Mouse (Mus musculus) heart, embryonic 16.5 days (tissue): ENCODE results near the gene Efcab5. TPM values are rescaled to one million over a fixed set of nuclear protein-coding genes. Genes with fewer than 3 reads are reported as not detected.
A peak's percentile ranks its signal among the peaks of the same experiment; 100 is the strongest.

Experiments used
- ATAC-seq: fragments of 200-750 bp; cut with Nextera tagmentation; replicated peaks from 2 replicates; pipeline ENCODE4 v1.8.0; 2017; ENCODE audit warnings: moderate number of reproducible peaks; ENCODE audit not compliant: insufficient read depth, low FRiP score; ENCODE audit errors: extremely low read depth
- H3K27ac ChIP-seq: fragments of 300-500 bp; sonication (generic); 2 replicates; pipeline ENCODE4 v1.5.1; 2014; ENCODE audit warnings: mild to moderate bottlenecking, low read length, control low read depth, moderate library complexity
- H3K27me3 ChIP-seq: fragments of 300-500 bp; sonication (generic); 2 replicates; pipeline ENCODE4 v1.6.1; 2014; ENCODE audit warnings: low read length, mixed read lengths; ENCODE audit not compliant: control insufficient read depth, insufficient read depth
- H3K36me3 ChIP-seq: fragments of 300-500 bp; sonication (generic); 2 replicates; pipeline ENCODE4 v1.6.1; 2014; ENCODE audit not compliant: control insufficient read depth, insufficient read depth
- H3K4me1 ChIP-seq: fragments of 300-500 bp; sonication (generic); 2 replicates; pipeline ENCODE4 v1.6.1; 2014; ENCODE audit warnings: low read length, mixed read lengths; ENCODE audit not compliant: control insufficient read depth, insufficient read depth
- H3K4me2 ChIP-seq: fragments of 300-500 bp; sonication (generic); 2 replicates; pipeline ENCODE4 v1.6.1; 2014; ENCODE audit warnings: low read depth, mild to moderate bottlenecking, control low read depth, low read length
- H3K4me3 ChIP-seq: fragments of 300-500 bp; sonication (generic); 2 replicates; pipeline ENCODE4 v1.5.1; 2014; ENCODE audit warnings: mild to moderate bottlenecking, control low read depth, low read length
- H3K9ac ChIP-seq: fragments of 300-500 bp; sonication (generic); 2 replicates; pipeline ENCODE4 v1.6.1; 2014; ENCODE audit warnings: low read length, control low read depth
- H3K9me3 ChIP-seq: fragments of 300-500 bp; sonication (generic); replicated peaks from 2 replicates; pipeline ENCODE4 v1.6.1; 2016; ENCODE audit warnings: low read length; ENCODE audit not compliant: control insufficient read depth
- WGBS: fragments of 180-500 bp; shearing (Covaris S2); extraction: QIAGEN DNeasy Blood & Tissue Kit; methylation state at CpG from one replicate; pipeline ENCODE4 v1.1.7; 2014; 5-methylcytosine and 5-hydroxymethylcytosine counted together
- polyA plus RNA-seq: library from polyadenylated mRNA; unstranded; fragments of >200 nt; fragmentation: Nextera tagmentation; extraction: Ambion mirVana; gene quantifications from 2 replicates; pipeline ENCODE4 v1.2.1, GENCODE M21; 2015

The Efcab5 gene
- polyA plus RNA-seq, 1 experiment from 2014 or later: 0.35 TPM

- 45% methylated on average over 3 of the region's 3 CpGs for WGBS
- H3K4me2 ChIP-seq: no peak overlapping the region
- no peaks in the 10 kb centered on the region for H3K27me3 ChIP-seq
- H3K9me3 ChIP-seq: no peaks in the 10 kb centered on the region
- ATAC-seq: no peak
- peaks cover 12% of the 10 kb centered on the region for H3K4me1 ChIP-seq
- no peak overlapping the region for H3K9ac ChIP-seq
- H3K4me3 ChIP-seq: no peak overlapping the region
- no peak overlapping the region for H3K27ac ChIP-seq
- no peaks in the 10 kb centered on the region for H3K36me3 ChIP-seq
Measured at GRCm38 (mm10) chr11:77096581-77096980, 92.2 kb downstream of the Efcab5 start.

- WGBS: 58% methylated on average over 10 of the region's 10 CpGs
- ATAC-seq: no peak
Measured at GRCm38 (mm10) chr11:77095206-77095605, 93.6 kb downstream of the Efcab5 start.

GRCm38 (mm10) chr11:77094136-77094535 is 94.6 kb downstream of the Efcab5 start:
- Histone ChIP-seq H3K36me3 (no peaks in the 10 kb centered on the region), H3K9me3 (no peaks in the 10 kb centered on the region), H3K4me3 (no peak overlapping the region), H3K27ac (no peak overlapping the region), H3K27me3 (no peaks in the 10 kb centered on the region), H3K4me1 (peaks cover 12% of the 10 kb centered on the region), H3K9ac (no peak overlapping the region), H3K4me2 (no peak overlapping the region)
- 55% methylated on average over 8 of the region's 8 CpGs for WGBS
- ATAC-seq: no peak

More at GRCm38 (mm10) chr11:77095206-77095605, 93.6 kb downstream of the Efcab5 start:
- no peak overlapping the region for H3K4me3 ChIP-seq
- H3K4me2 ChIP-seq: no peak overlapping the region
- H3K9ac ChIP-seq: no peak overlapping the region
- peaks cover 12% of the 10 kb centered on the region for H3K4me1 ChIP-seq
- no peak overlapping the region for H3K27ac ChIP-seq
- no peaks in the 10 kb centered on the region for H3K9me3 ChIP-seq
- H3K36me3 ChIP-seq: no peaks in the 10 kb centered on the region
- no peaks in the 10 kb centered on the region for H3K27me3 ChIP-seq

GRCm38 (mm10) chr11:77093208-77093607 is 95.6 kb downstream of the Efcab5 start:
- Histone ChIP-seq H3K27me3 (no peaks in the 10 kb centered on the region), H3K9me3 (no peaks in the 10 kb centered on the region), H3K4me3 (peak overlapping the region; percentile 33), H3K27ac (no peak overlapping the region), H3K4me2 (peak overlapping the region; percentile 50), H3K4me1 (peaks cover 12% of the 10 kb centered on the region), H3K9ac (peak overlapping the region; percentile 53), H3K36me3 (no peaks in the 10 kb centered on the region)
- WGBS: 3% methylated on average over 11 of the region's 11 CpGs
- no peak for ATAC-seq

GRCm38 (mm10) chr11:77089162-77089561 is 99.6 kb downstream of the Efcab5 start:
- no peak overlapping the region for H3K4me2 ChIP-seq
- H3K36me3 ChIP-seq: no peaks in the 10 kb centered on the region
- no peak overlapping the region for H3K27ac ChIP-seq
- H3K27me3 ChIP-seq: no peaks in the 10 kb centered on the region
- no peak overlapping the region for H3K9ac ChIP-seq
- H3K4me1 ChIP-seq: no peaks in the 10 kb centered on the region
- H3K4me3 ChIP-seq: no peak overlapping the region
- ATAC-seq: no peak
- 30% methylated on average over 2 of the region's 2 CpGs for WGBS
- 0 out of 2 replicates have a peak, but pooled peaks cover 3% of the 10 kb centered on the region for H3K9me3 ChIP-seq

- H3K27ac ChIP-seq: no peak overlapping the region
- H3K9me3 ChIP-seq: 0 out of 2 replicates have a peak, but pooled peaks cover 3% of the 10 kb centered on the region
- no peaks in the 10 kb centered on the region for H3K4me1 ChIP-seq
- H3K27me3 ChIP-seq: peaks cover 2% of the 10 kb centered on the region; the same call in 1 of the 2 replicates
- H3K4me3 ChIP-seq: no peak overlapping the region
- WGBS: 69% methylated on average over 2 of the region's 2 CpGs
- H3K9ac ChIP-seq: no peak overlapping the region
- ATAC-seq: no peak
- H3K4me2 ChIP-seq: no peak overlapping the region
- H3K36me3 ChIP-seq: no peaks in the 10 kb centered on the region
Measured at GRCm38 (mm10) chr11:77087004-77087403, 101.8 kb downstream of the Efcab5 start.

GRCm38 (mm10) chr11:77084001-77084682 is 104.6 kb downstream of the Efcab5 start:
- no peak overlapping the region for H3K27ac ChIP-seq
- no peak overlapping the region for H3K4me2 ChIP-seq
- H3K4me3 ChIP-seq: no peak overlapping the region
- no peaks in the 10 kb centered on the region for H3K36me3 ChIP-seq
- peaks cover 10% of the 10 kb centered on the region for H3K27me3 ChIP-seq
- whole genome bisulfite sequencing: 42% methylated on average over 5 of the region's 5 CpGs
- H3K9ac ChIP-seq: no peak overlapping the region
- ATAC-seq: no peak
- H3K4me1 ChIP-seq: no peaks in the 10 kb centered on the region
- 0 out of 2 replicates have a peak, but pooled peaks cover 3% of the 10 kb centered on the region for H3K9me3 ChIP-seq

- Histone ChIP-seq H3K36me3 (peaks cover 8% of the 10 kb centered on the region), H3K27ac (no peak overlapping the region), H3K27me3 (peaks cover 10% of the 10 kb centered on the region), H3K4me1 (peaks cover 3% of the 10 kb centered on the region; the same call in 1 of the 2 replicates), H3K9me3 (no peaks in the 10 kb centered on the region), H3K4me3 (no peak overlapping the region), H3K9ac (no peak overlapping the region), H3K4me2 (no peak overlapping the region)
- no peak for ATAC-seq
- WGBS: 90% methylated on average over 1 of the region's 1 CpGs
Measured at GRCm38 (mm10) chr11:77079361-77079760, 109.4 kb downstream of the Efcab5 start.

- Histone ChIP-seq H3K36me3 (peaks cover 14% of the 10 kb centered on the region), H3K27me3 (peaks cover 10% of the 10 kb centered on the region), H3K4me2 (peak within 1 kb of the TSS; percentile 97), H3K4me3 (peak within 1 kb of the TSS; percentile 79), H3K27ac (peak within 1 kb of the TSS; percentile 83), H3K4me1 (peaks cover 3% of the 10 kb centered on the region; the same call in 1 of the 2 replicates), H3K9ac (peak within 1 kb of the TSS; percentile 84), H3K9me3 (no peaks in the 10 kb centered on the region)
- peak; percentile 99 for ATAC-seq
- WGBS: 3% methylated on average over 48 of the region's 48 CpGs
Measured at GRCm38 (mm10) chr11:77078273-77079134, 110.3 kb downstream of the Efcab5 start, which contains the start of gene Nsrp1. Gene Nsrp1 (minus strand): TSS chr11:77078435.
